In genomic region chr13:107601132-107601439, GRCm38 (mm10) we compare ENCODE assay signal across 10 mouse cellular contexts.
DNase-seq lines count a peak whose midpoint lies in the region; ATAC-seq lines count a peak whose summit lies in the region.
"Had no signal": no experiment of that assay in that cellular context is flagged by ENCODE, and none has a peak within 500 bp of the region (broad histone marks: within the 10 kb centered on the region; RNA-seq: fewer than 3 reads in every experiment).

No protein-coding gene starts in this region.

- H3K4me1 ChIP-seq in heart, embryonic 11.5 days (ENCODE audit: control insufficient read depth, insufficient read depth, low read length): peaks cover 7% of the 10 kb centered on the region
- peaks cover 20% of the 10 kb centered on the region for H3K4me1 ChIP-seq in neural tube, embryonic 11.5 days (ENCODE audit: control insufficient read depth, insufficient read depth, low read length)
- H3K4me1 ChIP-seq in limb, embryonic 10.5 days: peaks cover 52% of the 10 kb centered on the region

- no peak for DNase-seq in heart, postnatal 36 days
- no peak for DNase-seq in neural tube, embryonic 11.5 days (ENCODE audit: low spot score)
- no peak for DNase-seq in neural tube, embryonic 10.5 days (ENCODE audit: extremely low spot score, low spot score)
- no peak for DNase-seq in limb, embryonic 10.5 days (ENCODE audit: low spot score)
- no peak for DNase-seq in urinary bladder, postnatal 25 days (ENCODE audit: low spot score)
- no peak for DNase-seq in ovary, adult 18-20 months (ENCODE audit: low spot score)
- DNase-seq in cerebellum, postnatal 10 days: no peak
- DNase-seq: adrenal gland, adult 2 months; cerebellum, adult 2 months had no signal

- no peak overlapping the region for H3K27ac ChIP-seq in heart, embryonic 11.5 days (ENCODE audit: low read depth, low read length)
- H3K27ac ChIP-seq in neural tube, embryonic 11.5 days (ENCODE audit: low read depth, low read length): no peak overlapping the region
- H3K27ac ChIP-seq in limb, embryonic 10.5 days: peak overlapping the region; percentile 81

- ATAC-seq in heart, embryonic 11.5 days (replicated peaks; ENCODE audit: insufficient number of reproducible peaks, low FRiP score, low TSS enrichment): no peak
- ATAC-seq in neural tube, embryonic 11.5 days (ENCODE audit: insufficient read depth, low FRiP score, low TSS enrichment): peak; percentile 24; the same call in 1 of the 2 replicates

- intact Hi-C loops in heart, postnatal 36 days (cut with DNase I): no loop called here

- H3K9me3 ChIP-seq in heart, embryonic 11.5 days (replicated peaks; ENCODE audit: control insufficient read depth, low read length): peaks cover 3% of the 10 kb centered on the region; the same call in 1 of the 2 replicates
- H3K9me3 ChIP-seq in neural tube, embryonic 11.5 days (ENCODE audit: control insufficient read depth, low read length): no peaks in the 10 kb centered on the region
- 0 out of 2 replicates have a peak, but pooled peaks cover 3% of the 10 kb centered on the region for H3K9me3 ChIP-seq in limb, embryonic 10.5 days (replicated peaks)

- WGBS in heart, embryonic 11.5 days (ENCODE audit: insufficient replicate concordance): 76% methylated on average over 4 of the region's 4 CpGs
- WGBS in neural tube, embryonic 11.5 days: 90% methylated on average over 4 of the region's 4 CpGs
- WGBS in limb, embryonic 10.5 days: 86% methylated on average over 4 of the region's 4 CpGs

- no peak overlapping the region for H3K4me3 ChIP-seq in heart, embryonic 11.5 days (ENCODE audit: low read depth, low read length)
- H3K4me3 ChIP-seq in neural tube, embryonic 11.5 days (ENCODE audit: low read depth, low read length): no peak overlapping the region
- peak overlapping the region; percentile 28 for H3K4me3 ChIP-seq in limb, embryonic 10.5 days

- H3K9ac ChIP-seq in heart, embryonic 11.5 days (ENCODE audit: low read depth, low read length): no peak overlapping the region
- no peak overlapping the region for H3K9ac ChIP-seq in neural tube, embryonic 11.5 days (ENCODE audit: low read length)

- H3K4me2 ChIP-seq in heart, embryonic 11.5 days: peak overlapping the region; percentile 48
- H3K4me2 ChIP-seq in neural tube, embryonic 11.5 days (ENCODE audit: low read depth): no peak overlapping the region

- H3K36me3 ChIP-seq in heart, embryonic 11.5 days (ENCODE audit: control insufficient read depth, insufficient read depth, low read length): no peaks in the 10 kb centered on the region
- H3K36me3 ChIP-seq in neural tube, embryonic 11.5 days (ENCODE audit: control insufficient read depth, insufficient read depth, low read length): no peaks in the 10 kb centered on the region
- no peaks in the 10 kb centered on the region for H3K36me3 ChIP-seq in limb, embryonic 10.5 days

- H3K27me3 ChIP-seq in heart, embryonic 11.5 days (ENCODE audit: control insufficient read depth, insufficient read depth, low read length): 0 out of 2 replicates have a peak, but pooled peaks cover 3% of the 10 kb centered on the region
- H3K27me3 ChIP-seq in neural tube, embryonic 11.5 days (ENCODE audit: control insufficient read depth, insufficient read depth, low read length): no peaks in the 10 kb centered on the region
- peaks cover 13% of the 10 kb centered on the region; the same call in 1 of the 2 replicates for H3K27me3 ChIP-seq in limb, embryonic 10.5 days (ENCODE audit: low read depth, poor library complexity, severe bottlenecking)
